Mouse (Mus musculus): ENCODE data around the gene Gm20390. TPM values are rescaled to one million over a fixed set of nuclear protein-coding genes. Genes with fewer than 3 reads are reported as not detected.
"Not testable (repeated sequence)": the region's sequence is repeated elsewhere in the genome, so short reads cannot be mapped to it uniquely, and the experiment has no call there.

The Gm20390 gene
- polyA plus RNA-seq, 1 experiment from 2014 or later = 360 TPM

DNA sequence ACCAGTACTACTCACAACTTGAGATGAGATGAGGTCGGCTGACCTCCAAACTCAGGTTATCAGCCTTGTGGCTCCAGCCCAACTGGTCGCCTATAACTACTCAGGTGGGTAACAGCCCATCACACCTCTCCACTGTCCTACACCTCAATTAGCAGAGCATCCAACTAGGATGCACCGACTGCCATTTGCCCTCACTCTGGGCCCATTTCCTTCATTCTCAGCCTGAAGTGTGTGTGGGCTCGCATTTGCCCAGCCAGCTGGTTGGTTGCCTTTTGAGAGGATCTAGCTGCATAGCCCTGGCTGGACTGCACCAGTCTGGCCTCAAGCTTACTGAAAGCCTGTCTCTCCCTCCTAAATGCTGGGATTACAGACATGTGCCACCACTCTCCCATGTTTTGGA lies 10.3 kb downstream of the Gm20390 start:
- H3K4me2 ChIP-seq (replicated peaks) = no peak overlapping the region
- peaks cover 28% of the 10 kb centered on the region for H3K4me1 ChIP-seq (replicated peaks)
- WGBS = 89% methylated on average over 4 of the region's 4 CpGs
- no peak overlapping the region for H3K27ac ChIP-seq
- H3K9me3 ChIP-seq = no peaks in the 10 kb centered on the region
- no peak overlapping the region for H3K9ac ChIP-seq (replicated peaks)
- H3K36me3 ChIP-seq = peaks cover 56% of the 10 kb centered on the region
- no peak for ATAC-seq
- H3K27me3 ChIP-seq = no peaks in the 10 kb centered on the region
- no peak overlapping the region for H3K4me3 ChIP-seq (replicated peaks)

DNA sequence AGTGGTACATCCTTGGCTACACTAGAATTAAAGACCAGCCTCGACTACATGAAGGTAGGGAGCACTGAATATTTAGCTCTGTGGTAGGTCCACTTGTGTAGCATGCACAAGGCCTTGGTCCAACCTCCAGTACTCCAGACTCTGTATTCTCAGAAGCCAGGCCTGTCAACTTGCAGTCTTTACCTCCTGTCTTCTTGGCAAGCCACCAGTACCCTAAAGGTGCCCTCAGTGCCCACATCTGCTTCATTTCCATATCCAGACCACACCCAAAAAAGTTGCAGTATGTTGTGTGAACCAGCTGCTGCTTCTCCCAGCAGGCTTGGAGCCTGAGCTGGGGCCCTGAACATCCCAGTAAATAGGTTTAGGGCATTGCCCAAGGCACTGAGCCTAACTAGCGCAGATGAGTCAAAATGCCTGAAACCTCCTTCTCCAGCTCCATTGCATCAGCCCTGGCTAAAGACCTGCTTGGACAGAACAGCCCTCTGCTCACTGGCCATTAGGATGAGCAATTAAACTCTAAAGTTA lies 11.0 kb downstream of the Gm20390 start:
- H3K36me3 ChIP-seq = peaks cover 56% of the 10 kb centered on the region
- H3K4me3 ChIP-seq (replicated peaks) = no peak overlapping the region
- no peak for ATAC-seq
- WGBS = 90% methylated on average over 2 of the region's 2 CpGs
- no peaks in the 10 kb centered on the region for H3K9me3 ChIP-seq
- H3K4me1 ChIP-seq (replicated peaks) = peaks cover 34% of the 10 kb centered on the region
- no peaks in the 10 kb centered on the region for H3K27me3 ChIP-seq
- no peak overlapping the region for H3K27ac ChIP-seq
- no peak overlapping the region for H3K9ac ChIP-seq (replicated peaks)
- H3K4me2 ChIP-seq (replicated peaks) = no peak overlapping the region

DNA sequence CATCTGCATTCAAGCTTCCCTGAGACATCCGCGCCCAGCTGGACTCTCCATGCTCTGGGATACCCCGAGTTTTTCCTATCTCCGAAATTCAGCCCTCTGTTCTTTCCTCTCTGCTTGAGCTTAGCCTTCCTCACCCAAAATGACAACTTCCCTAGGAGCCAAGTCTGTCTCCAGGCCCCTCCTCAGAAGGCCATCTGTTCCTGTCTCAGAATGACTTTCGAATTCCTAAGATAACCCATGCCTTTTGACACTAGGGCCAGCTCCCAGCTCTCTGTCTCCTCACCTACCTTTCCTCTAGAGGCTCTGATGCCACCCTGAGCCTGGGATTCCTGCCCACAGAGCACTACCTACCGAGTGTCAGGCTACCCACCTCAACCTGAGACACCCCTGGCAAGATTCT lies 11.9 kb downstream of the Gm20390 start, which contains the start of gene Nme2:
Gene Nme2, minus strand, starts transcription at position 101 of the 400 bp plus-strand sequence.
- WGBS = 7% methylated on average over 6 of the region's 6 CpGs
- H3K27me3 ChIP-seq = no peaks in the 10 kb centered on the region
- peak within 1 kb of the TSS; percentile 76 for H3K9ac ChIP-seq (replicated peaks)
- peak within 1 kb of the TSS; percentile 85 for H3K27ac ChIP-seq
- H3K4me2 ChIP-seq (replicated peaks) = peak within 1 kb of the TSS; percentile 89
- no peaks in the 10 kb centered on the region for H3K9me3 ChIP-seq
- peak within 1 kb of the TSS; percentile 67 for H3K4me3 ChIP-seq (replicated peaks)
- ATAC-seq = no peak; the same call in 1 of the 2 replicates
- peaks cover 49% of the 10 kb centered on the region for H3K36me3 ChIP-seq
- H3K4me1 ChIP-seq (replicated peaks) = peaks cover 39% of the 10 kb centered on the region

DNA sequence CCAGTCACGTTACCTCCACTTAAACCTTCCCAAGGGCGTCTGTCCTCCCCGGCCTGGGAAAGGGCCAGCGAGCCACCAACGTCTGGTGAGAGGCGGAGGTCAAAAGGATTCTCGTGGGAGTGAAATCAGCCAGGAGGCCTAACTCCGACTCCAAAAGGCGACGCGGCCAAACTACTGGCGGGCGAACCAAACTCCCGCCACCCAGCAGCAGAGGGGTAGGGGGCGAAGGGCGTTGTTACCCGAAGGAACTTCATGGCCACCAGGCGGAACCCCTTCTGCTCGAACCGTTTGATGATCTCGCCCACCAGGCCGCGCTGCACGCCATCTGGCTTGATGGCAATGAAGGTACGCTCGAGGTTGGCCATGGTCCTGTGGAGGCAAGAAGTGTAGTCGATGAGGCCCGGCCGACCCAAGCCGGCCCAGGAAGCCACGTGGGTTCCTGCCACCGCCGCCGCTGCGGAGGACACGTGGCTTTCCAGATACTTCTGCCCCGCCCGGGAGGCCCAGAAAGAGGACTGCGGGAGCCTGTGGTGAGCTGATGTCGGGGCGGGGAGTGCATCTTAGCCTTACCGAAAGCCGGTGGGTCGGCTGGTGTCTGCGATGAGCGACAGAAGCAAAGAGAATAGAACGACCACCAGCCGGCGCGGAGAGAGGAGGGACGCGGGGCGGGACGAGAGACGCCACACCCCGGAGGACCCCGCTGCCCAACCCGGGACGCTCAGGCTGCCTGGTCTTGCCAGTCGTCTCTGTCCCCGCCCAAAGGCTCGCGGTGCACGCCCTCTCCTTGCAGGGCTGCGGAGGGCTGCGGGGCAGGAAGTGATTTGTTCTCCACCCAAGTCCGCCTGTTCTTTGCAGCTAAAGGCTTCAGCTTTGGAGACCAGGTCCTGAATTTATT lies 12.6 kb downstream of the Gm20390 start:
- H3K4me3 ChIP-seq (replicated peaks) = peak overlapping the region; percentile 67
- peaks cover 39% of the 10 kb centered on the region for H3K4me1 ChIP-seq (replicated peaks)
- no peaks in the 10 kb centered on the region for H3K9me3 ChIP-seq
- peak; percentile 98 for ATAC-seq
- H3K9ac ChIP-seq (replicated peaks) = peak overlapping the region; percentile 76
- under 1% methylated on average over 67 of the region's 67 CpGs for WGBS
- H3K27ac ChIP-seq = peak overlapping the region; percentile 85
- H3K36me3 ChIP-seq = peaks cover 48% of the 10 kb centered on the region
- peak overlapping the region; percentile 89 for H3K4me2 ChIP-seq (replicated peaks)
- H3K27me3 ChIP-seq = no peaks in the 10 kb centered on the region

DNA sequence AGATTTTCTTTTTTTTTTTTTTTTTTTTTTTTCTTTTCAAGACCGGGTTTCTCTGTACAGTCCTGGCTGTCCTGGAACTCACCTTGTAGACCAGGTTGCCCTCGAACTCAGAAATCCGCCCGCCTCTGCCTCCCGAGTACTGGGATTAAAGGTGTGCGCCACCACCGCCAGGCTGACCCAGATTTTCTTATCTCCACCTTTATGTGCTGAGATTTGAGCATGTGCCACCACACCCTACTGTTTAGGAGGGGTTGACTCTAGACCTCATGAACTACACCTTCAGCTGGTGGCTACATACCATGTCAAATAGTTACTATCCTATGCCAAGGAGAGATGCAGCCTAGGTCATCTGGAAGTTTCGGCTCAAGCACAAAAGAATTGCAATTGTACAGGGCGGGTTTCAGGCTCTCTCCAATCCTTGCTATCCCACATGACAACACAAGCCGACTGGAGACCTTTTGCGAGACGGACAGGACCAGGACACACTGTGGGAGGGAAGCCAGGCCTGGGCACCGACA lies 13.3 kb downstream of the Gm20390 start:
- peak overlapping the region; percentile 76 for H3K9ac ChIP-seq (replicated peaks)
- peak overlapping the region; percentile 67 for H3K4me3 ChIP-seq (replicated peaks)
- H3K27me3 ChIP-seq = no peaks in the 10 kb centered on the region
- H3K9me3 ChIP-seq = no peaks in the 10 kb centered on the region
- H3K4me1 ChIP-seq (replicated peaks) = peaks cover 39% of the 10 kb centered on the region
- ATAC-seq = peak; percentile 22
- peaks cover 48% of the 10 kb centered on the region for H3K36me3 ChIP-seq
- peak overlapping the region; percentile 89 for H3K4me2 ChIP-seq (replicated peaks)
- WGBS = 51% methylated on average over 13 of the region's 13 CpGs
- H3K27ac ChIP-seq = peak overlapping the region; percentile 85

DNA sequence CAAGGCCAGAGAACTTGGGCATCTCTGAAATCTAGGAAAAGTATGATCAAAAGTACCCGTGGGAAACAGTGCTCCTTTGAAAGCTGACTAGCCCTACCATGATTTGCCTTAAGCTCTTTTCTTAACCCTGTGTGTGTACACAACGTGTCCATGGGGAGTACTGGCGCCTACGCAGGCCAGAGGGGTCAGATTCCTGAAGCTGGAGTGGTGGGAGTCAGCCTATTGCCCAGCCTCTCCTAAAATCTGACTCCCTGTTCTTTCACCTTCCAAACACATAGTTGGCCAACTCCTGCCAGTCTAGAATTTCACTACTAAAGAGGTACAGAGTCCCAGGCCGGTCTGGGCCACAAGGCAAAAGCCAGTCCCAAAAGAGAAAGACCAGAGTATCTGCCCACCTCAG lies 15.7 kb downstream of the Gm20390 start:
- no peak overlapping the region for H3K4me2 ChIP-seq (replicated peaks)
- no peak overlapping the region for H3K9ac ChIP-seq (replicated peaks)
- H3K27me3 ChIP-seq = no peaks in the 10 kb centered on the region
- no peak overlapping the region for H3K27ac ChIP-seq
- H3K4me3 ChIP-seq (replicated peaks) = no peak overlapping the region
- H3K36me3 ChIP-seq = peaks cover 45% of the 10 kb centered on the region
- no peaks in the 10 kb centered on the region for H3K9me3 ChIP-seq
- H3K4me1 ChIP-seq (replicated peaks) = peaks cover 39% of the 10 kb centered on the region
- 69% methylated on average over 5 of the region's 5 CpGs for WGBS
- ATAC-seq = no peak

DNA sequence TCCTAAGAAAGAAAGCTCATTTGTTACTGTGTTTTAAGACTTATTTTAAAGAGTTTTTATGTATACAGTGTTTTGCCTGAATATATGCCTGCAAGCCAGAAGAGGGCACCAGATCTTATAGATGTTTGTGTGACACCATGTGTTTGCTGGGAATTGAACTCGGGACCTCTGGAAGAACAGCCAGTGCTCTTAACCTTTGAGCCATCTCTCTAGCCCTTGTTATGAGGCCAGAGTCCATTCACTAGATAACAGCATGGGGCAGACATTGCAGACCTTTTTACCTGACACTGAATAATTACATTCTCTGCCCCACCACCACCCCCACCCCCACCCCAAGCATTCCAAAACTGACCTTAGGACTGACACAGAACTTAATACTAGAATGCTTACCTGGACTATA lies 18.0 kb downstream of the Gm20390 start:
- no peak for ATAC-seq
- WGBS = 95% methylated on average over 1 of the region's 1 CpGs

DNA sequence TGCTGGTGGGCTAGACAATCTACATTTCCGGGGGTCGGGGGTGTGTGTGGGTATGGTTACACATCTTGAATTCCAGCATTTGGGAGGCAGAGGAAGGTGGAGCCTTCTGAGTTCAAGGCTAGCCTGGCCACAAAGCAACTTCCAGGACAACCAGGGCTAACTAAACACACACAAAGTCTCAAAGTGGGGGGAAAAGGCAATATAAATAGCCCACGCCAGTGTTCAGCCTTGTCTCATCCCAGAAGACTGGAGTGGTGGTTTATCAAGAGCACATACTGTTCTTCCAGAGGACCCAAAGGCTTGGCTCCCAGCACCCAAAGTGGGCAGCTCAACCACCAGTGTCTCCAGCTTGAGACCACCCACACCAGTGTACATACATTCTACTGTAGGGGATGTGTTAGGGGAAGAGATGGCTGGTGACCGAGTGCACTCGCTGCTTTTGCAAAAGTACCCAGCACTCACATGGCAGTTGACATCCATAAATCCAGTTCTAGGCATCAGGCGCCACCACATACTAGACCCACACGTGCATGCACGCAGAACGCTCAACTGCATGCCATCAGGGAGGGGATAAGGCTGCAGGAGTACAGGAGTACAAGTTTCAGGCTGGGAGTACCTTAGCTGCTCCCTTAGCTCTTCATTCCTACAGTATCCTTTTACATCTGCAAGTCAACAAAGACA lies 19.1 kb downstream of the Gm20390 start:
- ATAC-seq = no peak
- Histone ChIP-seq H3K36me3 (peaks cover 53% of the 10 kb centered on the region), H3K9me3 (no peaks in the 10 kb centered on the region), H3K4me2 (replicated peaks) (no peak overlapping the region), H3K9ac (replicated peaks) (no peak overlapping the region), H3K27me3 (no peaks in the 10 kb centered on the region), H3K27ac (no peak overlapping the region), H3K4me3 (replicated peaks) (no peak overlapping the region), H3K4me1 (replicated peaks) (peaks cover 20% of the 10 kb centered on the region)
- 95% methylated on average over 9 of the region's 9 CpGs for WGBS

More for the DNA sequence above, 18.0 kb downstream of the Gm20390 start:
- peaks cover 53% of the 10 kb centered on the region for H3K36me3 ChIP-seq
- H3K4me1 ChIP-seq (replicated peaks) = peaks cover 27% of the 10 kb centered on the region
- H3K27ac ChIP-seq = no peak overlapping the region
- H3K27me3 ChIP-seq = no peaks in the 10 kb centered on the region
- H3K9ac ChIP-seq (replicated peaks) = no peak overlapping the region
- no peaks in the 10 kb centered on the region for H3K9me3 ChIP-seq
- H3K4me3 ChIP-seq (replicated peaks) = no peak overlapping the region
- H3K4me2 ChIP-seq (replicated peaks) = no peak overlapping the region

DNA sequence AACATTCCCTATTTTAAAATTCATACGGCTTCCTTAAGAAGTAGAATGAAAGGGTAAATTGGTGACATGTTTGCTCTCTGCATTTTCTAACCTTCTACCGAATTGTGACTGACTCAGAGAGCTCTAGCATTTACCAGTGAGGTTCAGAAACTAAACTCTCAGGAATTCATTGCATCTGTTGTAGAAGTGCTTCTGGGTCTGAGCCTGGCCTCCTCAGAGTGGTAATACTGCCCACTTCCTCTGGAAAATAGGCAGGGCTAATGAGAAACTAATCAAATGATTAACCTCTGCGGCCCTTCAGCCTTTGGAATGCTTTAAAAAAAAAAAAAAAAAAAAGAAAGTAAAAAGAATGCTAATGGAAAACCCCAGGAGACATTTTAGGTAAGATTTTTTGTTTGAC lies 23.1 kb downstream of the Gm20390 start:
- no peaks in the 10 kb centered on the region for H3K9me3 ChIP-seq
- no peak overlapping the region for H3K4me2 ChIP-seq (replicated peaks)
- no peak for ATAC-seq
- WGBS = 84% methylated on average over 3 of the region's 3 CpGs
- H3K27ac ChIP-seq = no peak overlapping the region
- no peaks in the 10 kb centered on the region for H3K4me1 ChIP-seq (replicated peaks)
- H3K9ac ChIP-seq (replicated peaks) = no peak overlapping the region
- peaks cover 43% of the 10 kb centered on the region for H3K36me3 ChIP-seq
- H3K27me3 ChIP-seq = no peaks in the 10 kb centered on the region
- H3K4me3 ChIP-seq (replicated peaks) = no peak overlapping the region

DNA sequence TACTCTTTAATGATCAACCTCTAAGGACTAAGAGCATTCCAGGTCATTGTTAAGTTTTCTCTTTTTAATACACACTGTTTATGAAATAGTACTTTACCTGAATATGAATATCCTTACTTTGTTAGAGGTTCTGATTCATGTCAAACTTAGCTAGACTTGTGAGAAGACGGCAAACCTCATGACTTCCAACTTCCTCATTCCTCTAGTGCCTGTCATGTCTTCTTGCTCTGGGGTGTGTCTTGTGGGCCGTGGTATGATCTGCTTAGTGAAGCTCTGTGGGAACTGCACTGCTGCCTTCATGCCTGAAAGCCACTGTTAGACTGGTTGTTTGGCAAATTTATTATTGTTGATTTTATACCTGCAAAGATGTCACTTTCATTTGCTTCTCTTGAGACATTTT lies 27.2 kb downstream of the Gm20390 start:
- H3K9ac ChIP-seq (replicated peaks) = no peak overlapping the region
- no peak overlapping the region for H3K27ac ChIP-seq
- no peak overlapping the region for H3K4me2 ChIP-seq (replicated peaks)
- no peaks in the 10 kb centered on the region for H3K9me3 ChIP-seq
- H3K36me3 ChIP-seq = peaks cover 38% of the 10 kb centered on the region
- no peaks in the 10 kb centered on the region for H3K27me3 ChIP-seq
- WGBS = 93% methylated on average over 2 of the region's 2 CpGs
- ATAC-seq = no peak
- H3K4me3 ChIP-seq (replicated peaks) = no peak overlapping the region
- H3K4me1 ChIP-seq (replicated peaks) = no peaks in the 10 kb centered on the region

DNA sequence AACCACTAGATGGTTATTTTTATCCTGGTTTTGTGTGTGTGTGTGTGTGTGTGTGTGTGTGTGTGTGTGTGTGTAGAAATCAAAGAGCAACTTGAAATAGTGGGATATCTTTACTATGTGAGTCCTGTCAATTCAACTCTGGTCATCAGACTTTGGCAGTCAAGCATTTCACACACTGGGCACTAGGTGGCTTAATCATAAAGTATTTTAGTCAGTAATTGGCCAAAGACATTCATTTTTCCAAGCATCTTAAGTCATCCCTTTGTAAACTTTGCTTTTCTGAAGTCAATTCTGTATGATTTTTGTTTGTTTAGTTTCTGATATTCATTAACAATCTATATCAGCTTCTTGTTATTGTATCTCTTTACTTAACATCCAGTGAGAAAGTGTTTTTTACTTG lies 39.0 kb downstream of the Gm20390 start:
- Histone ChIP-seq H3K4me1 (replicated peaks) (no peaks in the 10 kb centered on the region), H3K36me3 (peaks cover 78% of the 10 kb centered on the region), H3K9ac (replicated peaks) (no peak overlapping the region), H3K27ac (no peak overlapping the region), H3K9me3 (no peaks in the 10 kb centered on the region), H3K4me3 (replicated peaks) (no peak overlapping the region), H3K4me2 (replicated peaks) (no peak overlapping the region), H3K27me3 (no peaks in the 10 kb centered on the region)
- no peak for ATAC-seq

DNA sequence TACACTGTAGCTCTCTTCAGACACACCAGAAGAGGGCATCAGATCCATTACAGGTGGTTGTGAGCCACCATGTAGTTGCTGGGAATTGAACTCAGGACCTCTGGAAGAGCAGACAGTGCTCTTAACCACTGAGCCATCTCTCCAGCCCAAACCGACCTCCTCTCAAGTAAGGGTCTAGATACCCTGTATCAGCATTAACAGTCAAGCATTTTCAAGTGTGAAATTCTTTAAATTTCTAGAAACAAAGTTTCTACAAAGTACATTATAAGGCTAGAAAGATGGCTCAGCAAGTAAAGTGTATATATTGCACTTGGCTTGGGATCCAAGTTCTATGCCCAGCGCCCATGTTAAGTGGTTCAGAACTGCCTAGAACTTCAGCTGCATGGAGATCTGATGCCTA lies 53.1 kb downstream of the Gm20390 start:
- not testable (repeated sequence) for H3K9me3 ChIP-seq; H3K27ac ChIP-seq; H3K9ac ChIP-seq (replicated peaks); H3K27me3 ChIP-seq; ATAC-seq; H3K4me1 ChIP-seq (replicated peaks); H3K4me3 ChIP-seq (replicated peaks); H3K4me2 ChIP-seq (replicated peaks)
- peaks cover 72% of the 10 kb centered on the region for H3K36me3 ChIP-seq
- 95% methylated on average over 2 of the region's 2 CpGs for WGBS

Measured in midbrain, embryonic 13.5 days (tissue).